Mouse (Mus musculus) gastrocnemius, postnatal 10 days (tissue): ENCODE data around the gene Mus81. TPM values are rescaled to one million over a fixed set of nuclear protein-coding genes. Genes with fewer than 3 reads are reported as not detected.
"Not testable (repeated sequence)": the region's sequence is repeated elsewhere in the genome, so short reads cannot be mapped to it uniquely, and the experiment has no call there.

Source experiments
- DNase-seq: peaks from one replicate; pipeline ENCODE4 v3.0.0; 2021; ENCODE audit warnings: mixed read lengths
- total RNA-seq, 2 experiments: library from RNA; stranded (reverse); gene quantifications; 2 replicates each; pipeline ENCODE4 v1.2.3; 2021

Gene Mus81
- total RNA-seq, 2 experiments from 2014 or later: 24.7 to 29.9 TPM

DNA sequence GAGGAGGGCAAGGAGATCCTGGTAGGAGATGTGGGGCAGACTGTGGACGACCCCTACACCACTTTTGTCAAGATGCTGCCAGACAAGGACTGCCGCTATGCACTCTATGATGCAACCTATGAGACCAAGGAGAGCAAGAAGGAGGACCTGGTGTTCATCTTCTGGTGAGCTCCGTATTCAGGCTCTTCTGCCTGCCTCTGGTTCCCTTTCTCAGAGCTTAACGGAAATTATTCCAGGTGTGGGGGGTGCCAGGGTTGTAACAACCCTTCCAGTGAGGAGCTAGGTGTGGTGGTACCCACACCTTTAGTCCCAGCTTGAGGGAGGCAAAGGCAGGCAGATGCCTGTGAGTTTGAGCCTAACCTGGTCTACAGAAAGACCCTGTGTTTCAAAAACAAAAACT is 4.4 kb upstream of the Mus81 start:
- no peak for DNase-seq

DNA sequence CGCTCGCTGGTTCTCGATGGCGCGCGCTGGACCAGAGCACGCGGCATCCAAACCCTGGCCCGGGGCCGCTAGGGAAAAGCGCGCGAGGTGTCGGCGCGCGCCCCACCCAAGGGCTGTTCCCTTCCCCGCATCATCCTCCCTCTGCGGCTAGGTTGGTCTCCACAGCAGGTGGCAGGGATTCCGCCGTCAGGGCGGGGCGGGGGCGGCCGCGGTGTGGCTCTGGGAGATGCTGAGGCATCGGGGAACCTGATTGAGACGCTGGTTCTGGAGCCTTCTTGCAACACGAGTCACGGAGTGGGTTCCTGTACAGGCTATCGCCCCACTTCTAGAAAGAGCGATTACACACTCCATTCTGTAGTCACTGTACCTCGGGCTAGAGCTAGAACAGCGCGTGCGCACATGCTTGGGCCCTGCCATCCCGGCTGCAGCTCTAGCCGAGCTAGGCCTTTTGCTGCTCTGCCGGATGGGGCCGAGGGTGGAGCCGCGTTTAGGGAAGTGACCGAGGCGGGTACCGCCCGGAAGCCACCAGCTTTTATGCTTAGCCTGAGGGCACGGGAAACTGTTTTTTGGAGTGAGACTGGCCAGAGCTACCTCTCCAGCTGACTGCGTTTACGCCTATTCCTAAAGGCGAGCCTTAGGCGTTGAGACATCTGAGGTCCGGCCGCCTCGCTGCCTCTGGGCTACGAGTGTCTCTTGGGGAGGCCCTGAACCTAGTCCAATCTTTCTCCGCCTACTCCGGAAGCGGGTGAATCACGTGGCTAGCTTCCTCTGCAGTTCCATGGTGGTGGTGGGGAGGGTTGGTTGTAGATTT is 2.9 kb upstream of the Mus81 start:
- DNase-seq: peak; percentile 78

DNA sequence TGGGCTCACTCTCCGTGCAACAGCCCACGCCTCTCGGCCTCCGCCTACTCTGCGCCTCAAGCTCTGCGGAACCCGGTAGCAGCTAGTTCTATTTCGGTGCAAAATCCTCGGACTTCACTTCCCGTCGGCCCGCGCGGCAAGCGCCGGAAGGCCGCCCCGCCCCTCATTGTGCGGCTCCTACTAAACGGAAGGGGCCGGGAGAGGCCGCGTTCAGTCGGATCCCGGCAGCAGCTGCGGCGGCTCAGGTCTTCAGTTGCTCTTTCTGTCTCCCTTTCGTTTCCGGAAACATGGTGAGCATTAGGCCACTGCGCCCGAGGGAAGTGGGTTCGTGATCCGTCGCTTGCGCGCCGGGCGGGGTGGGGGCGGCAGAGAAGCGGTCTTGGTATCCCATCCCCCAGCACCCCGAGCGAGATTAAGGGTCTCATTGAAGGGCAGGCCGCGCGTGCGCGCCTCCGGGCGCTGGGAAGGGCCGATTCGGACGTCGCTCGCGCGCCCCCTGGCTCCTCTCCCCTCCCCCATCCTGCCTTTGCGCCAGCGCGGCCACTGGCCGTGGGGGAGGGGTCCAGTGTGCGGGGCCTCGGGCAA is 2.2 kb upstream of the Mus81 start, which contains the start of gene Cfl1:
Cfl1 (plus strand) TSS at position 143 of the 585 bp plus-strand sequence.
- peak; percentile 92 for DNase-seq

DNA sequence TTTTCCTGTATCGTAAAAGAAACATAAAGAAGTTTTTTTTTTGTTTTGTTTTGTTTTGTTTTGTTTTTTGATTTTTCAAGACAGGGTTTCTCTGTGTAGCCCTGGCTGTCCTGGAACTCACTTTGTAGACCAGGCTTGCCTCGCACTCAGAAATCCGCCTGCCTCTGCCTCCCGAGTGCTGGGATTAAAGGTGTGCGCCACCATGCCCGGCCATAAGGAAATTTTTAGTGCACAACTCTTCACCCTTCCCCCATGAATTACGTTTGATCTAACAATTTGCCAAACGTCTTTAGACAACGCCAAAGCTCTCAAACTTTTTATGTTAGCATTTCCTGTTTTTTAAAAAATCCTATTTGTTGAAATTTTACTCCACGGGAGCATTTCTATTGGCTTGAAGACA is 1.5 kb upstream of the Mus81 start:
- not testable (repeated sequence) for DNase-seq

DNA sequence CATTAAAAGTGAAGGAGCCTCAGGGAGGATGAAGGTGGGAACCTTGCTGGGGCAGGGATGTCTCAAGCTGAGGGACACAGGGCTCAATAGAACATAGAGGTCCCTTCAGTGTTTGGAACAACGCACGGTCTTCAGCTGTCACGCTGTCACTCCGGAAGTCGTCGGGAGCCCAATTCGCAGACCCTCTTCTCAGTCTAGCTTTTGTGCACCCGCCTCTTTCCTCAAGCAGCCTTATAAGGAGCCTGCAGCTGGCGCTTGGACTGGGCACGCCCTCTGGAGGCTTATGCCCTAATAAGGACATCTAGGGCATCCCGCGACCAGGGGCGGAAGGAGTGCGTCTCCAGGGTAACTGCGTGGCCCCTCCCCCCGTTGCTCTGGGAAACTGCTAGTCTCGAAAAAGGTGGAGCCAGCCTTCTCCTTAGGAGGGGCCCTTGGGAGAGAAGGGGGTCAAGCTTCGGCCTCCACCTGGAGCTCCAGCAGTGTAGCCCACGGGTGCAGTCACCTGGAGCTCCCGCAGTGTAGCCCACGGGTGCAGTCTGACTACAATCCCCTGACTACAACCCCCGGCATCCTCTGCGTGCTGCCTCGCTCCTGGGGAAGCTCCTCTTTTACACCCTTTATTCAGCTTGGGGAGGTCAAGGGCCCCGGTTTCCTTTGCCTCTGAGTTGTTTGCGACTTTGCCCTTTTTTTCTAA is 823 bp upstream of the Mus81 start:
- DNase-seq: peak; percentile 95

DNA sequence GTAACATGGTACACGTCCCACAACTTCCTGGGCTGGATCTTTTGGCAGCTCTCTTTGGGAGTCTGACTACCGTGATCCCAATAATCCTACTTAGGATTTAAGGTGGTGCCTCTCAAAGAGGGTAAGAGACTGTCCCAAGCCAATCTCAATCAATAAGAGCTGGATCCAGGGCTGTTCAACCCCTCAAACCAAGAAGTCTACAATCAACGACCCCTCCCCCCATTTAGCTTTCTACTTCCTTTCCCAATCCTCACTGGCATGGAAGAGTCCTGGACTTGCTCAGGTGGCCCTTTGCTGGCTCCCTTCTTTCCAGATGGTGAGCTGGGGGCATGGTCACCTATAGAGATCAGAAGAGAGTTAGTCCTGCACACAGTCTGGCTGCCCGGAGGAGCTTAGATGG is 1.4 kb downstream of the Mus81 start:
- DNase-seq: no peak

DNA sequence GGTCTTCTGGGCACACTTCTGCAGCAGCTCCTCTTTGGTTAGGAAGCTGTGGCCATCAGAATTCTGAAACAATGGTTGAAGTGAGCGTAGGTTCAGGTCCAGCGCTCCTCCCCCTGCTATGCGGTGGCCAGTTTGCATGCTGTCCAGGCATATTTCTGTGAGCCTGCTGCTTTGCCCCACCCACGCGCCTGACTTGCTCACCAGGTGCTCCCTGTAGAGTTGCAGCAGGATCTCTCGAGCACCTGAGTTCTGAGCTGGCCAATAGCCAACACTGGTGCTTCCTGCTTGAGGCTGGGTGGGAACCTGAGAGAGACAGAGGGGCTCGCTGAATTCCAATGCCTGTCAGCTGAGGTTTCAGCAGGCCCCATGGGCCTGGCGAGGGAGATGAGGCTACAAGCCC is 1.9 kb downstream of the Mus81 start:
- DNase-seq: no peak

DNA sequence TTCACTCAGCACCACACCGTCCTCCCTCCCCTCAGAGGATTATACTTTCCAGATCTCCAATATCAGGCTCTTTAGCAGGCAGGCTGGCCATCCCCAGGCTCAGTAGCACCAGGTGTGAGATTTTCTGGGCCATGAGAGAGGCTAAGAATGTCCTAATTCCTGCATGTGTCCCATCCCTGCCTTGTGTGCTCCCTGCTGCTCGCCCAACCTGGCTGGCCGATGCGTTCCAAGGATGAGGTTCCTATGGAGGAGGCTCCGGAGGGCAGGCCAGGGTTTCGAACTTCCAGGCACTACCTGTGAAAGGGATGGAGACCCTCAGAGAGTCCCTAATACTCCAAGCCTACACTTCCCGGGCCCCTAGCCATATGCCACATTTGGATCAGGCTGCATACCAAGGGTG is 2.4 kb downstream of the Mus81 start:
- DNase-seq: no peak

DNA sequence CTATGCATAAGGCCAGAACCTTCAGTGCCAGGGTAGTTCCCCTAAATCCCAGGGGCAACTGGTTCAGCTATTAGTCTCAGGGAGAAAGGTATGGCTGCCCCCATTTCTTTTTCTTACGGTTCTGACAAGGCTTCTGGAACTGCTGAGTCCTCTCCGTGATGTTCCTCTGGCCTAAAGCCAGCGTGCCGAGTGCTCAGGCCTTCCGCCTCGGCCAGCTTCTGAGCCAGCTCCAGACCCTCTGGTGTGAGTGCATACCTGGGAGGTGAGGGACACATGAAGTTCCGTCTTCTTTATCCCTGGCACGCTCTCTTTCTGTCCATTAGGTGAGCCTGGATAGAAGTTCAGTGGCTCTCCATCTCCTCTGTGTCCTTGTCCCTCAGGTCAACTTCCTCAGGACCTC is 2.8 kb downstream of the Mus81 start:
- DNase-seq: no peak

DNA sequence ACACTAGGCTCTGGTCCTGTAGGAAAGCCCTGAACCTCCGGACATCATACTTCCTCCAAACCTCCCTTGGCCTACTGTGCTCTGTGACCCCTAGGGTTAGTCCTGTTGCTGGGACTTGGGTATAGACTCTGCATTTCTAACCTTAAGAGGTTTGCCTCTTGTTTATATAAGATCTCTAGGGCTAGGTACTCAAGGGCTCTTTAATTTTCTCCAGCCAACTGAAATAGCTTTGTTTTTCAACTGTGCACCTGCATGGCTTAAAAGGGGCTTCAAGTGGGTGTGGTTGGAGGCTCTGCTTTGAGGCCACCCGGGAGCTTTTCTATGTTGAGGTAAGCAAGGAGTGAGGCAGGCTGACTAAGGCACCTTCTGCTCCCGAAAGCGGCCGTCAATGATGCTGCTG is 3.7 kb downstream of the Mus81 start:
- no peak for DNase-seq

DNA sequence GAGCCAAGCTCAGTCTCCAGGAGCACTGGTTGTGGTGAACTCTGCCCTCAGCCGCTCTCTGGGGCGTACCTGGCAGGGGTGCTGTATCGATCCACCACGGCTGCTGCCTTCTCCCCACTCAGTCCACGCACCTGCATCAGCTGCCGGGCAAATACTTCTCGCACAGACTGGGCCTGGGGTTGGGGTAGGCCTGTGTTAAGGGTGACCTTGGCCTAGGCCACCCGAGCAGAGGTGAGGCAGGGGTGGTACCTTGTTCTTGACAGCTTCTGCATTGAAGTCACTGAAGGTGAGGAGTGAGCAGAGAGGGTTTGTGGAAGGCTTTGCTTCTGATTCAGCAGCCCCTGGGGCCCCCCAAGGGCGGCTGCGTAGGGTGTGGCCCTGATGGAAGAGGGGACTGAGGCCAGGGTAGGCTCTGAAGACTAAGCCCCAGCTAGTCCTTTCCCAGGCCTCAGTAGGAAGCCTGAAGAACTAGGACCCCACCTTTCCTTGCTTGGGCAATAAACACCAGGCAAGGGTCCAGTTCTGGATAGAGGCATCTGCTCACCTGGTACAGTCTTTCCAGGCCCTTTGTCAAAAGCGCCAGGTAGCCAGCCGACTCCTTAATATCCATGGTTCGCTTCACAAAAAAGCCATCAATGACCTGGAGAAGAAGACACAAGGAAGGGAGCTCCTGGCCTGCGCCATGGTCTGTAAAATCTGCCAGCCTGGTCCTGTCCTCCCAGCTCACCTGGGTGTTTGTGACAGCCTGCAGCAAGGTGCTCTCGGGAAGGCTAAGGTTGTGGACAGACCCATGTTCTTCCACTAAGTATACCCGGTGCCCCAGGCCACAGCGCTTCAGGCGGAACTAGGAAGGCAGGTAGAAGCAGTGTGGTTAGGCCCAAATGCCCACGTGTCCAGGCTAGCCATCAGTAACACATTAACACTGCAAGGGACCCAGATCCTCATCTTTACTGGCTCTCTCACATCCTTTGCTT is 4.5 kb downstream of the Mus81 start:
- DNase-seq: no peak

DNA sequence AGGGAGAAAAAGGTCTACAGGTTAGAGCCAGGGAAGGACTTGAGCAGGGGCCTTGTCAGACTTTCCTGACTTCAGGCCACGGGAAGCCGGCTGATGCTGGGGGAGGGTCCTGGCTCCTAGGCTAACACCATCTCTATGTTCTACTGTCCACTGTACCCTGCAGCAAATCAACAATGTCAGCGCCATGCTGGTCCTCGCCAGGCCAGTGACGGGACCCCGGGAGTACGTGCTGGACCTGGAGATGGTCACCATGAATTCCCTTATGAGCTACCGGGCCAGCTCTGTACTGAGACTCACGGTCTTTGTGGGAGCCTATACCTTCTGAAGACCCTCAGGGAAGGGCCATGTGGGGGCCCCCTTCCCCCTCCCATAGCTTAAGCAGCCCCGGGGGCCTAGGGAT is 6.8 kb downstream of the Mus81 start:
- DNase-seq: no peak

DNA sequence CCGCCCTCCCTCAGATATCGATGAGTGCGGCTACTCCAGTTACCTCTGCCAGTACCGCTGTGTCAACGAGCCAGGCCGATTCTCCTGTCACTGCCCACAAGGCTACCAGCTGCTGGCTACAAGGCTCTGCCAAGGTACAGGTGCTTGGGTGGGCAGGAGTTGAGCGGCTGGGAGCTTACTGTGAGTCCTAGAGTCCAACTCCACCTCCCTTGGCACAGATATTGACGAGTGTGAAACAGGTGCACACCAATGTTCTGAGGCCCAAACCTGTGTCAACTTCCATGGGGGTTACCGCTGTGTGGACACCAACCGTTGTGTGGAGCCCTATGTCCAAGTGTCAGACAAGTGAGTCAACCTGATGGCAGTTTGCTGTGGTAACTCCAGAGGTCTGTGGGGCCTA is 8.2 kb downstream of the Mus81 start:
- no peak for DNase-seq

DNA sequence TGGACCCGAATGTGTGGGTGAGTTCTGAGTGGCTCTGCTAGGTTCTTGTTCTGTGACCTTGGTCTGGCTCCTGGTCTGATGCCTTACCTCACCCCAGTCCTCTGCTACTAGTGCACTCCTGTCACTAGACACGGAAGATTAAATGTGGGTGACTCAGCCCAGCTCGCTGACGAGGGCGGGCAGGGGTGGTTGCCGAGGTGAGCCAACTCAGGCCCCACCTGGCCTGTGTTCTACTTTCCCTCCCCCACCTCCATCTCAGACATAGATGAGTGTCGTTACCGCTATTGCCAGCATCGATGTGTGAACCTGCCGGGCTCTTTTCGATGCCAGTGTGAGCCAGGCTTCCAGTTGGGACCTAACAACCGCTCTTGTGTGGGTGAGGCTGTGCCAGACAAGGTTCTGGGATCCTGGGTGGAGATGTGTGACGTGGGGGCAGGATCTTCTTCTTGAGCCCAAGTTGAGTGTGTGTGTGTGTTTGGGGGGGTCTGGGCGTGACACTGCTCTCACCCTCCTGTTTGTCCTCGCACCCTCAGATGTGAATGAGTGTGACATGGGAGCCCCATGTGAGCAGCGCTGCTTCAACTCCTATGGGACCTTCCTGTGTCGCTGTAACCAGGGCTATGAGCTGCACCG is 10.4 kb downstream of the Mus81 start:
- no peak for DNase-seq

DNA sequence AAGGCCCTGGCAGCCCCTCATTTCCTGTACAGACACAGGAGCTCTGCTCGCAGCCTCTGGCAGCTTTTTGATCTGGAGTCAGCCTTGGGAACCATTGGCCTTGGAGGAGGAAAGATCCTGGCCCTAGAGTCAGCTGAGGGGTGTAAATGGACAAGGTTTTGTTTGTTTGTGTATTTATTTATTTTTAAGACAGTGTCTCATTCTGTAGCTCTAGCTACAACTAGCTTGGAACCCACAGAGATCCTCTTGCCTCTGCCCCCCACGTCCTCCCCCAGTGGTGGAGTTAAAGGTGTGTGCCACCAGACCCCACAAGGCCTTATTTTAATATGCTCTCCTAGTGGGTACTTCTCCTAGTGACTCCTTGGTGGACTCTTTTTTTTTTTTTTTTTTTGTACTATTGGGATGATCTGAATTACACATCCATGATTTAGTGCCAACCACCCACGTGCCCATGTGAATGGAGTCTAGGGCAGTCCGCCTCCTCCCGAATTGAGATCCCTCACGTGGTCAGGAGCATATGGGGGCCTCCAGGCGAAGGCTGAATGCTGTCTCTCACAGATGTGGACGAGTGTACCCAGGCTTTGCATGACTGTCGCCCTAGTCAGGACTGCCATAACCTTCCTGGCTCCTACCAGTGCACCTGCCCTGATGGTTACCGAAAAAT is 11.1 kb downstream of the Mus81 start:
- DNase-seq: no peak

DNA sequence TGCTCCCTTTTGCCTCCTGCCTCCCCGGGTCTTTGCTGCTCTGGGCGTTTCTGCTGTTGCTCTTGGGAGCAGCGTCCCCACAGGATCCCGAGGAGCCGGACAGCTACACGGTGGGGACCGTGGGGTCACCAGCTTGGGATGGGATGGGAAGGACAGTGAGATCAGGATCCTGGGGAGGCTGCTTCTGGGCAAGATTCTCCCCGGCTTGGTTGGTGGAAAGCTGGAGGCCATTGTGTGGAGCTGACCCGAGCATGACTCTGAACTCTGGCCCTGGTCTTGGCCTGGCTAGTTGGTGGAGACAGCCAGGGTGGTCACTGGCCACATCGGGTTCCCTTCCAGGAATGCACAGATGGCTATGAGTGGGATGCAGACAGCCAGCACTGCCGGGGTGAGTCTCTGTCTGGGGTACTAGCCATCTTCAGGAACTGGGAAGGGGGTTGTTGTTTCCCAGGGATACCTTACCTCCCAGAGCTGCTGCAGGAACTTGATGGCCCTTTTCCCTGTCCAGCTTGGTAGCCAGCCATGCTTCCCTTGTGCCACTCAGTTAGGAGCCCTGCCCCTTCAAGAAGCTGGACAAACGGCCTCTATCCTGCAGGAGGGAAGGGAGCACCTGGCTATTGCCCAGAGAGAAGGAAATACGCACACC is 13.0 kb downstream of the Mus81 start:
- DNase-seq: no peak

DNA sequence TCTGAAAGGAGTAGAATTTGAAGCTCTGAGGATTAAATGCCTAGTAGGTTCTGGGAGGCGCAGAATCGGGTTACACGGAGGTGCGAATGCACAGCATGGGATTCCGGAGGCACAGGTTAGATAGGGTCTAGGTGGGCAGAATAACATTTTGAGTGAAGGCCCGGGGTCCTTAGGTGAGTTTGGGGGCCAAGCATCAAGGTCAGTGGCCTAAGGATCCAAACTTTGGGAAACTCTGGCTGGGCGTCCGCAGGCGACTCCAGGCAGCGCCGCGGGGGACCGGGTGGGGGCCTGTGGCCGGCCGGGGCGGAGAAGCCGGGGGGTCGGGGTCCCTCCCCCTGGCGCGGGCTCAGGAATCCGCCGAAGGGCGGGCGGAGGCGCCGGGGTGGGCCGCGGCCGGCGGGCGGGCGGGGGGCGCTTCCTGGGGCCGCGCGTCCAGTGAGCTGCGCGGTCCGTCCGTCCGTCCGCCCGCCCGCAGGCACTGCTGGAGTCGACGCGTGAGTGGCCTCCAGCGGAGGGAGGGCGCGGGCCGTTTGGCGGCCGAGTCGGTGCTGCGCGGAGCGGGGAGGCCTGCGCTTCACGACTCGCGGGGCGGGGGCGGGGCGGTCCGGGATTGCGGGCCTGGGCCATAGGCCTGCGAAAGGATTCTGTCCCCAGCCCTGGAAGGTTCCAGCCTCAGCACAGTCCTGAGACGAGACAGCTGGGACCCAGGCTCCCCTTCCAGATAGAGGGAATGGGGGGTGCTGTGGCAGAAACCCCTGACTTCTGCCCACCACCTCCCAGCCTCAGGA is 13.7 kb downstream of the Mus81 start:
- DNase-seq: peak; percentile 72

DNA sequence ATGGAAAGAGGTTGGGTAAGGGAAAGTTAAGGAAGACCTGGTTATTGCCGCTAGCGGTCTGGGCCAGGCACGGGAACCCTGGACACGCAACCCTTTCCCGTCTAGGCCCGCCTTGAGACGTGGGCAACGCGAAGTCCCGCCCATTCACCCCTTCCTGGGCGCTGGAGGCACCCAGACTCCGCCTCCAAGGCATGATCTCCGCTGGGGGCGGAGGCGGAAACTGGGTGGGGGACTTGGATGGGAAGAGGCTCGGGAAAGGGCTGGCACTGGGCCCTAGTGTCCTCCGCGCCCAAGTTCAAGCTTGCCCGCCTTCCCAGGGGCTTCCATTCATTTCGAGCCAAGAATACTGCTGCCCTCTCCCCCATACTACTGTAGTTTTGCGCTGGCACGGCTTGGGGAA is 14.5 kb downstream of the Mus81 start, which contains the start of gene Efemp2:
Efemp2 (plus strand) TSS at position 235 of the 400 bp plus-strand sequence.
- DNase-seq: peak; percentile 69

DNA sequence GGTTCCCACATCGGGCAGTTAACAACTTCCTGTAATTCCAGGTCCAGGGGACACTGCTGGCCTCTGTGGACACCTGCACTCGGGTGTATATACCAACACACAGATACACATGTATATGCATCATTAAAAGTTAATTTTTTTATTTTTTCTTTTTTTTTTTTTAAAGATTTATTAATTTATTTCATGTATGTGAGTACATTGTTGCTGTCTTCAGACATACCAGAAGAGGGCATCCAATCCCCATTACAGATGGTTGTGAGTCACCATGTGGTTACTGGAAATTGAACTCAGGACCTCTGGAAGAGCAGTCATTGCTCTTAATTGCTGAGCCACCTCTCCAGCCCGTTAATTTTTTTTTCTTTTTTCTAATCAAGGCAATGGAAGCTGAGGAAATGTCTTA is 15.3 kb downstream of the Mus81 start:
- no peak for DNase-seq

DNA sequence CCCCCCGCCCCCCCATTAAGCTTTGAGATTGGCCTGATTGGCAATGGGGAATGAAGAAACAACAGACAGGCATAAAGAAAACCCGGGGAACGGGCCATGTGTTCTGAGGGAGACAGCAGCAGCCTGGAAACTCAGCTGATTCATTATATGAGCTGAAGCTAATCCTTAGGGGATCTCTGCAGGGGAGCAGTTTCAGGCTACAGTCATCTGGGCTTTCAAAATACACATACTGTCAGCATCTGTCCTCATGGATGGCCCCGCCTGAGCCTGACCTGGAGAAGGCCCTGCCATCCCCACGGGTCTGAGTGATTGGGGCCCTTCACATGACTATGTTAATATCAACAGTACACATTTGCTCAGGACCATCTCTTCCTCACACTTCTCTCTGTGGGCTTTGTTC is 16.4 kb downstream of the Mus81 start:
- DNase-seq: no peak
